Mouse (Mus musculus) liver, adult 2 months (tissue): ENCODE data around the gene Vim. TPM values are rescaled to one million over a fixed set of nuclear protein-coding genes. Genes with fewer than 3 reads are reported as not detected.
"Not testable (repeated sequence)": the region's sequence is repeated elsewhere in the genome, so short reads cannot be mapped to it uniquely, and the experiment has no call there.

Experiments
- DNase-seq: peaks from one replicate; pipeline ENCODE4 v3.0.0-alpha.2; 2011; ENCODE audit warnings: low read depth, low spot score; ENCODE audit errors: extremely low read depth
- H3K27ac ChIP-seq: fragments of 200-500 bp; replicated peaks from 2 replicates; pipeline ENCODE4 v1.5.1; 2012; ENCODE audit warnings: low read depth, mild to moderate bottlenecking, control low read depth, inconsistent platforms, low read length; ENCODE audit not compliant: insufficient read depth
- H3K27me3 ChIP-seq: fragments of 200-500 bp; 2 replicates; pipeline ENCODE4 v1.6.1; 2012; ENCODE audit warnings: mild to moderate bottlenecking, moderate library complexity, low read length, inconsistent platforms; ENCODE audit not compliant: control insufficient read depth, insufficient read depth
- H3K36me3 ChIP-seq: fragments of 200-500 bp; 2 replicates; pipeline ENCODE4 v1.6.1; 2012; ENCODE audit warnings: low read length, inconsistent platforms; ENCODE audit not compliant: control insufficient read depth, insufficient read depth
- H3K4me1 ChIP-seq: fragments of 200-500 bp; 2 replicates; pipeline ENCODE4 v1.6.1; 2011; ENCODE audit warnings: low read length; ENCODE audit not compliant: control insufficient read depth, insufficient read depth
- H3K4me3 ChIP-seq: fragments of 200-500 bp; 2 replicates; pipeline ENCODE4 v1.5.1; 2011; ENCODE audit warnings: low read depth, mild to moderate bottlenecking, control low read depth, low read length, moderate library complexity; ENCODE audit not compliant: insufficient read depth
- H3K79me2 ChIP-seq: fragments of 200-500 bp; 2 replicates; pipeline ENCODE4 v1.6.1; 2012; ENCODE audit warnings: inconsistent platforms, mild to moderate bottlenecking, low read length, moderate library complexity; ENCODE audit not compliant: control insufficient read depth, insufficient read depth
- H3K9ac ChIP-seq: fragments of 200-500 bp; 2 replicates; pipeline ENCODE4 v1.6.1; 2012; ENCODE audit warnings: low read depth, mild to moderate bottlenecking, control low read depth, inconsistent platforms, low read length
- CTCF ChIP-seq: fragments of 200-500 bp; IDR thresholded peaks from 2 replicates; pipeline ENCODE4 v1.5.1; 2011; ENCODE audit warnings: low read depth, low read length, control low read depth
- POLR2A ChIP-seq: fragments of 200-500 bp; IDR thresholded peaks from 2 replicates; pipeline ENCODE4 v1.6.1; 2011; ENCODE audit warnings: low read length, control low read depth; ENCODE audit not compliant: insufficient read depth; ENCODE audit errors: extremely low read depth
- WGBS: fragments of 180-500 bp; shearing (Covaris S2); methylation state at CpG from one replicate; pipeline ENCODE4 v1.1.7; 2018; 5-methylcytosine and 5-hydroxymethylcytosine counted together
- polyA plus RNA-seq: library from polyadenylated mRNA; depleted of rRNA; stranded (reverse); fragments of >200 nt; gene quantifications from 2 replicates; pipeline ENCODE4 v1.2.3, GENCODE M21; 2012; rRNA removed
- total RNA-seq: library from RNA; depleted of rRNA; stranded (reverse); fragments of >200 nt; gene quantifications from 2 replicates; pipeline ENCODE4 v1.2.3, GENCODE M21; 2014; rRNA removed

Vim gene
- total and polyA plus RNA-seq, 2 experiments = 18.4 to 34.6 TPM

GRCm38 (mm10) chr2:13593328-13593727, 19.6 kb downstream of the Vim start:
- WGBS = 76% methylated on average over 4 of the region's 4 CpGs
- no peak for DNase-seq
- Histone ChIP-seq H3K36me3 (no peaks in the 10 kb centered on the region), H3K27ac (no peak overlapping the region), H3K4me3 (no peak overlapping the region), H3K9ac (no peak overlapping the region), H3K79me2 (no peaks in the 10 kb centered on the region), H3K27me3 (no peaks in the 10 kb centered on the region), H3K4me1 (no peaks in the 10 kb centered on the region)
- no peak for TF ChIP-seq POLR2A
- no peak for TF ChIP-seq CTCF

GRCm38 (mm10) chr2:13596965-13597656, 23.4 kb downstream of the Vim start:
- no peak overlapping the region for H3K4me3 ChIP-seq
- H3K9ac ChIP-seq = no peak overlapping the region
- H3K4me1 ChIP-seq = no peaks in the 10 kb centered on the region
- DNase-seq = no peak
- 88% methylated on average over 1 of the region's 1 CpGs for WGBS
- no peaks in the 10 kb centered on the region for H3K27me3 ChIP-seq
- H3K36me3 ChIP-seq = no peaks in the 10 kb centered on the region
- no peaks in the 10 kb centered on the region for H3K79me2 ChIP-seq
- TF ChIP-seq CTCF (peak; percentile 11; the same call in 1 of the 2 replicates), POLR2A (no peak)
- H3K27ac ChIP-seq = no peak overlapping the region

GRCm38 (mm10) chr2:13598166-13598565, 24.4 kb downstream of the Vim start:
- H3K4me3 ChIP-seq = no peak overlapping the region
- H3K27me3 ChIP-seq = no peaks in the 10 kb centered on the region
- WGBS = 64% methylated on average over 5 of the region's 5 CpGs
- H3K79me2 ChIP-seq = no peaks in the 10 kb centered on the region
- H3K9ac ChIP-seq = no peak overlapping the region
- H3K27ac ChIP-seq = no peak overlapping the region
- TF ChIP-seq POLR2A = no peak
- TF ChIP-seq CTCF = no peak
- H3K36me3 ChIP-seq = no peaks in the 10 kb centered on the region
- DNase-seq = no peak
- no peaks in the 10 kb centered on the region for H3K4me1 ChIP-seq

GRCm38 (mm10) chr2:13603093-13603492, 29.4 kb downstream of the Vim start:
- Histone ChIP-seq H3K4me3 (no peak overlapping the region), H3K27me3 (no peaks in the 10 kb centered on the region), H3K27ac (no peak overlapping the region), H3K4me1 (no peaks in the 10 kb centered on the region), H3K79me2 (no peaks in the 10 kb centered on the region), H3K9ac (no peak overlapping the region), H3K36me3 (no peaks in the 10 kb centered on the region)
- TF ChIP-seq CTCF (no peak), POLR2A (no peak)
- no peak for DNase-seq

- H3K27ac ChIP-seq, H3K36me3 ChIP-seq, H3K9ac ChIP-seq, H3K4me3 ChIP-seq, H3K27me3 ChIP-seq, DNase-seq, H3K4me1 ChIP-seq, H3K79me2 ChIP-seq: not testable (repeated sequence)
- 71% methylated on average over 5 of the region's 5 CpGs for WGBS
These were observed 29.9 kb downstream of the Vim start for GRCm38 (mm10) chr2:13603636-13604035.

- Histone ChIP-seq H3K36me3 (no peaks in the 10 kb centered on the region), H3K27me3 (no peaks in the 10 kb centered on the region), H3K27ac (no peak overlapping the region), H3K79me2 (no peaks in the 10 kb centered on the region), H3K9ac (no peak overlapping the region), H3K4me3 (no peak overlapping the region), H3K4me1 (no peaks in the 10 kb centered on the region)
- no peak for DNase-seq
- 74% methylated on average over 7 of the region's 7 CpGs for WGBS
- TF ChIP-seq CTCF (no peak), POLR2A (no peak)
These were observed 56.6 kb downstream of the Vim start for GRCm38 (mm10) chr2:13630136-13630832.

Other genes starting within 250 kb of the Vim start
- 0.07 TPM in 1 of 2 replicates, not detected in the other for gene Cubn, start 82.1 kb upstream of the Vim start, total RNA-seq
- gene Cubn, start 82.1 kb upstream of the Vim start, polyA plus RNA-seq = not detected in 2 replicates
- 2.7 and 3.9 TPM in 2 replicates for gene Trdmt1, start 29.3 kb upstream of the Vim start, total RNA-seq
- gene Trdmt1, start 29.3 kb upstream of the Vim start, polyA plus RNA-seq = 0.68 and 0.83 TPM in 2 replicates
- gene St8sia6, start 220.1 kb downstream of the Vim start, total RNA-seq = 0.07 and 0.09 TPM in 2 replicates
- gene St8sia6, start 220.1 kb downstream of the Vim start, polyA plus RNA-seq = 0.01 TPM in 1 of 2 replicates, not detected in the other